Mouse (Mus musculus) mouse embryonic stem cell (cell line): ENCODE data around the gene Zfp689.
"Not testable (repeated sequence)": the region's sequence is repeated elsewhere in the genome, so short reads cannot be mapped to it uniquely, and the experiment has no call there.

Source experiments
- in situ Hi-C, 2 experiments: fragments of 300-500 bp; cut with MboI; formaldehyde crosslinking; loops; 1 replicate in 1 of 2; 3 replicates in 1 of 2; pipeline ENCODE4 v1.14.3; 2019 to 2020; ENCODE audit warnings: low sequenced_read_pairs in 2 of 2, low pct_unique_long_range_greater_than_20kb in 1 of 2, mixed read lengths in 1 of 2; ENCODE audit not compliant: unreplicated experiment in 1 of 2

The Zfp689 gene

DNA sequence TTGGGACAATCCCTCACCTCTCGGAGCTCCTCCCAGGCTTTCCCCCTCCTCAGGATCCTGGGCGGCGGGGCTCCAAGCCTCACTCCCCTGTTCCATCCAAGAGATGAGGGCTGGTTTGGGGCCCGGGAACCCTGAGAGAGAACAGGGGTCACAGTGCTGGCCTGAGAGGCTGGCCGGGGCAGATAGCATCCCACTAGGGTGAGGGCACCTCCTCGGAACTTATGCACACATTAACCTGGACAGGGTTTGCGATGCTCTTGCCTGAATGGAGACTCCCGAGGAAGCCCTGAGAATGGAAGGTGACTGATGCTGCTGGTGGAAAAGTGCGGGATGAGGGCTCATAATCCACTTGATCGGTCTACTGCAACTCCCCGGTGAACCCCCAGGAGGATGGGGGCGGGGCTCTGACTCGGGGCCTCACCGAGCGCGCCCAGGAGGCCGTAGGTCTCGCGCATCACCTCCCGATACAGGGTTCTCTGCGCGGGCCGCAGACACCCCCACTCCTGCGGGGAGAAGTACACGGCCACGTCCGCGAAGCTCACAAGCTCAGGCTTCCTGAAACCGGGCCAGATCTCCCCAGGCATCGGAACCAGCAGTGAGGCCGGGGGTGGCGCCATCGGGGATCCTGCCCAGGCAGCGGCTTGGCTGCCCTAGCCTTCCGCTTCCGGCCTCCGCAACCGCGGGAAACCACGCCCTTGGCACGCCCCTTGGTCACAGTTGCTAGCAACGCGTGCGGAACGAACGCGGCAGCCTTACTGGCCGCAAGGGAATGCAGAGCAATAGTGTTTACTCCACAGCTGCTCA is 27.4 kb downstream of the Zfp689 start, which contains the start of gene Zfp688:
Zfp688 (minus strand) TSS at position 681 of the 804 bp plus-strand sequence.
- in situ Hi-C loops = no loop called here

DNA sequence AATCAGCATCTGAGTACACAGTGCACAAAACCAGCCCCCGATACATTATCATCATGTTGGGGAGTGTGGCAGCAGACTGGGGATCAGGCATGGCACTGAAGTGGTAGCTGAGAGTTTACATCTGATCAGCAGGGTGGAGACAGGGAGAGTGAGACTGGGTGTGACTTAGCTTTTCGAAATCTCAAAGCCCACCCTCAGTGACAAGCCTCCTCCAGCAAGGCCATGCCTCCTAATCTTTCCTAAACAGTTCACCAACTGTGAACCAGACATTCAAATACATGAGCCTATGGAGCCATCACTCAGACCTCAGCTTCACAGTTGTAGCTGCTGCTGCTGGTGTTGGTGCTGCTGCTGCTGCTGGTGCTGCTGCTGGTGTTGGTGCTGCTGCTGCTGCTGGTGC is 37.5 kb downstream of the Zfp689 start:
- in situ Hi-C loops = no loop called here

DNA sequence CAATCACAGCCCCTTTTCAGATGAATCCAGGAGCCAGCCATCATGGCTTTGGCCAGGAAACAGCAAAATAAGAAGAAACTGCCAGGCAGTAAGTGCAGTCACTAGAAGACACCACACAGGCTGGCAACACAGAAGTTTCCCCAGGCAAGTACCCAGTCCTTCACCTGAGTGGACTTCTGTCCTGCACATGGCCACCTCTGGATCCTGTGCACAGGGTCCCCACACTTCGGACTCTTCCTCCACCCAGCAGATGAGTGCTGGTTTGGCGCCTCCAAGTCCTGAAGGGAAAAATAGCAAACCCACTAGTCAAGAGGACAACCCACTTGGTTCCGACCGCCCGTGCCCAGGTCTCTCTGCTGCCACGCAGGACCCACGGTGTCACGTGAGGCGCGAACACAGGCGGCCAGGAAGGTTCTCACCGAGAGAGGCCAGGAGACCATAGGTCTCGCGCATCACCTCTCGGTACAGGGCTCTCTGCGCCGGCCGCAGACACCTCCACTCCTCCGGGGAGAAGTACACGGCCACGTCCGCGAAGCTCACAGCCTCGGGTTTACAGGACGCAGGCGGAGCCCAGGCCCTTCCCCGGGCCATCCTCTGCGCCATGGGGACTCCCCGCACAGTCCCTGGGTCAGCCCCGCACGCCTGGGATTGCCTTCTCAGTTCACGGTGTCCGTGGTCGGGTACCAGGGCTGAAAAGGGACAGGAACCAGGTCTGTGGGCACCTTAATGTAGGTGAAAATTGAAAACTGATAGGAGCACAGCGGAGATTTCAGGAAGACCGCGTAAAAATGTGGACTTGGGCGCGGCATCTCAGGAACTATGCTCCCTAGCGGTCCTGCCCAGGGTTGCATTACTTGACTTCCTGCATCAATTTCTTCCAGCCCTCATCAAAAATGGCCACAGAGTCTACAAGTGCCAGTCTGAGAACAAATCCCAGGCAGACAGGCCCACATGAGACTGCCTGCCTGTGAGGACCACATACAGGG is 42.7 kb downstream of the Zfp689 start, which contains the start of gene Zfp764:
Zfp764 (minus strand) TSS at position 821 of the 986 bp plus-strand sequence.
- in situ Hi-C loops = not testable (repeated sequence)

DNA sequence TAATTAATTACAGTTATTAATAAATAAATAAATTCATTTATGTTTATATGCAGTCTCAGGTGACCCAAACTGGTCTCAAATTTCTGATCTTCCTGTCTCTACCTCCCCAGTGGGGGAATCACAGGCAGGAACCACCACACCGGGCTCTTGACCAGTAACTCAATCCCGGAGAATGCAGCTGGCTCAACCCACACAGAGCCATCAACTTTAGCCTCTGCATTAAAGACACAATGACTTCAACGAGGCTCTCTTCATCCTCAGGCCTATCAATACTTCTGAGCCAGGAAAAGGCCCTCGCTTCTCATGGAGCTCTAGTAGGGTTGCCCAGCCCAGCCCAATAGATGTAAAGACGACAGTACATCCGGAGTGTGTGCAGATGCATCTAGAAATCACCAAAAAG is 44.9 kb downstream of the Zfp689 start:
- in situ Hi-C loops = loop anchor here in 1 of 2 experiments (5.0 kb wide), 1 partner anchor 42 kb away; no protein-coding TSS in a partner anchor

DNA sequence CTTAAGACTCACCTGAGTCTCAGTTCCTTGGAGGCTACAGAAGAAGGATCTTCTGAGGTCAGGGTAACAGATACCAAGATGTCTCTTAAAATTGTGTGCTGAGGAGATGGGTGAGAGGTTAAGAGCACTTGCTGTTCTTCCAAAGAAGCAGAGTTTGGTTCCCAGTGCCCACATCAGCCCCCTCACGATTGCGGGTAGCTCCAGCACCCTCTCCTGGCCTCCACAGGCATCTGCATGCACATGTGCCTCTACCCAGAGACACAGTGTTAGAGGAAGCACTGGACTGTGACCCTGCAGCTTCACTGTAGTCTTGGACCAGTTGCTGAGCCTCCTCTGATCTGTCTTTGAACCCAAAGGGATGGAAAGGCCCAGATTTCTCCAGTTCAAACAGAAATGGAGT is 46.0 kb downstream of the Zfp689 start:
- in situ Hi-C loops = loop anchor here in 1 of 2 experiments (5.0 kb wide), 1 partner anchor 41 kb away; no protein-coding TSS in a partner anchor

DNA sequence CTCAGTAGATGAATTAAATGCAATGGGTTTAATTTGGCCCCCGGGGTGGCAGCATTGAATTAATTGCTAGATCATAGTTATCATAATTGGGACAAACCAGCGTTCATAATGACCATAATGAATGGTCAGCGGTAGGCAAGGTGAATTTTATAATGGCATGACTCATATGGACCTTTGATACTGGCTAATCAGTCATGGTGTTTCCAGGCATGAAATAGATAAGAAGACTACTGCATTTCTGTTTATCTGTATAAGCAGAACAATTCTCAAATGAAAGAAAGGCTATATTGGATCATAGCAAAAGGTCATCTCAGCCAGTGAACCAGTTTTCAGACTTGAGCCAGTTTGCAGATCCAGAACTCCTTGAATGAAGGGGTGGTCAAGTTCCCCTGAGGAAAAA is 48.6 kb downstream of the Zfp689 start:
- in situ Hi-C loops = loop anchor here in 1 of 2 experiments (5.0 kb wide), 1 partner anchor 38 kb away; no protein-coding TSS in a partner anchor

DNA sequence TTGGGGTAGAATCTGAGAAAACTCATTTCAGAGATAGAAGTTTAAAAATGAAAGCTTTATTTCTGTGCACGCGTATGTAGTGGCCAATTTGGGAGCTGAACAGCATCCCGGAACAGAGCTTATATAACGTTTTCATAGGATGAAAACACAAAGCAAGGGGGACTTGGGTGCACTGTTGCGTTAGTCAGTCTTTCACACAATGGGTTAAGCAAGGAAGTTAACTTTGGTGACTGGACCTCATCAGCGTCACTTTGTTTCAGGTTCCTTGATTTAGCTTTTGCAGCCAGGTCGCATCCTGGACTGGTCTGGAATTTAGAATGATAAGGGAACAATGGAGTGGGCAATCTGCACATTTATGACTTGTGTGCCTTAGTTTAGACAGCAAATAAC is 55.0 kb downstream of the Zfp689 start:
- in situ Hi-C loops = no loop called here

DNA sequence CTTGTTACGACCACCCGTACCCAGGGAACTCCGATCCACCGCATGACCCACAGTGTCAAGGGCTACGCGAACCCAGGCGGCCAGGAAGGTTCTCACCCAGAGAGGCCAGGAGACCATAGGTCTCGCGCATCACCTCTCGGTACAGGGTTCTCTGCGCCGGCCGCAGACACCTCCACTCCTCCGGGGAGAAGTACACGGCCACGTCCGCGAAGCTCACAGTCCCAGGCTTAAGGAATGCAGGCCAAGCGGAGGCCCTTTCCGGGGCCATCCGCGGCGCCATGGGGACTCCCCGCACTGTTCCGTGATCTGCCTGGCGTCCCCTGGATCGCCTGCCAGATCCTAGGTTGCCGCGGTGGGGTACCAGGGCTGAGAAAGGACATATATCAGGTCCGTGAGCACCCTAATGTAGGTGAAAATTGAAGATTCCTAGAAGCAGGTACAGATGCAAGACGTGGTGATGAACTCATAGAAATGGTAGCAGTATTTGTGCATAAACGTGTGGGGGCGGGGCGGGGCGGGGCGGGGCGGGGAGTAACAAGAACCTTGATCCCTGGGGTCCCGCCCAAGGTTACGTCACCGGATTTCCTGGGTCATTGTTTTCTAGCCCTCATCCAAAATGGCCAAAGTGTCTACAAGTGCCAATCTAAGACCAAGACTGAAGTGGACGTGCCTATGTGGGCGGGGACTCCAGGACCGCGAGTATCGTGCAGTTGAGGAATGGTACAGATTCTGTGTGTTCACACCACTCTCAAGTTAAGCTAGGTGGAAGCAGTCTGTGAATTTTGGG is 55.6 kb downstream of the Zfp689 start, which contains the start of gene E430018J23Rik:
E430018J23Rik (minus strand) TSS at position 473 of the 787 bp plus-strand sequence.
- in situ Hi-C loops = no loop called here

DNA sequence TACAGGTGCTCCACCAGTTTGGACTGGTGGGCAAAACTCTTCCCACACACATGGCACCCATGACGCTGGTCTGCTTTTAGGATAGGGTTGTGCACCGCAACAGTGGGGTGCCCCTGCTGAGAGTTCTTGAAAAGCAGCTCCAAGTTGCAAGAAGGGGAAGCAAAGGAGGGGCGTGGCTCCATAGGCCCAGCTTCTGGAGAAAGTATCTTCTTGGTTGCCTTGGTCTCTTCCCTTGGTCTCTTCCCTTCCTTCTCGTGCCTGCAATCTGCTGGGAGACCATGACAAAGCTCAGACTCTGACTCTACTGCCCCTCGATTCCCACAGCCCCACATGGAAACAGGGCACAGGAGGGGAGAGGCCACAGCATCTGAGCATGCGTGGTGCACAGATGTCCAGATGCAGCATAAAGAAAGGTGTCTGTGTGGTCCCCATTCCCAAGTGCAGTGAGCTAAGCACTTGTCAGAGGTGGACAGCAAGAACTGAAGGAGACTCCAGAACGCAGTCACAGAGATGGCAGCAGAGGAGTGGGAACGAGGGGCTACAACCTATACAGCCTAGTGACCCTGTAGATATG is 56.6 kb downstream of the Zfp689 start:
- in situ Hi-C loops = no loop called here
